Mouse (Mus musculus) erythroblast, embryonic 14.5 days (primary cell): ENCODE measurements around the gene Smim20.

Experiments used
- GATA1 ChIP-seq: IDR thresholded peaks from 2 replicates; pipeline ENCODE4 v1.6.1; 2012; ENCODE audit warnings: low read length, inconsistent platforms, mixed read lengths
- TAL1 ChIP-seq: IDR thresholded peaks from 3 replicates; pipeline ENCODE4 v1.6.1; 2012; ENCODE audit warnings: low read length, inconsistent platforms, mixed read lengths

- TF ChIP-seq TAL1 (no peak), GATA1 (no peak)
These were observed 19.5 kb downstream of the Smim20 start for GRCm38 (mm10) chr5:53286406-53286805.
